Mouse (Mus musculus) brown adipose tissue, adult 24 weeks (tissue): ENCODE data around the gene Nfasc. TPM values are rescaled to one million over a fixed set of nuclear protein-coding genes. Genes with fewer than 3 reads are reported as not detected.

ENCODE experiments used
- H3K27ac ChIP-seq: fragments of 200-500 bp; replicated peaks from 2 replicates; pipeline ENCODE4 v1.5.1; 2012; ENCODE audit warnings: low read depth, mild to moderate bottlenecking, low read length
- H3K4me1 ChIP-seq: fragments of 200-500 bp; 2 replicates; pipeline ENCODE4 v1.6.1; 2012; ENCODE audit warnings: low read length, mixed read lengths; ENCODE audit not compliant: control insufficient read depth, insufficient read depth, insufficient read length
- H3K4me3 ChIP-seq: fragments of 200-500 bp; 2 replicates; pipeline ENCODE4 v1.5.1; 2012; ENCODE audit warnings: low read depth, mild to moderate bottlenecking, low read length, moderate library complexity; ENCODE audit not compliant: insufficient read depth
- polyA plus RNA-seq: library from polyadenylated mRNA; stranded (reverse); fragments of >200 nt; gene quantifications from 2 replicates; pipeline ENCODE4 v1.2.4, GENCODE M21; 2012; ENCODE audit not compliant: missing spikeins, insufficient read depth, insufficient read length

The Nfasc gene
- polyA plus RNA-seq, 1 experiment = not detected

DNA sequence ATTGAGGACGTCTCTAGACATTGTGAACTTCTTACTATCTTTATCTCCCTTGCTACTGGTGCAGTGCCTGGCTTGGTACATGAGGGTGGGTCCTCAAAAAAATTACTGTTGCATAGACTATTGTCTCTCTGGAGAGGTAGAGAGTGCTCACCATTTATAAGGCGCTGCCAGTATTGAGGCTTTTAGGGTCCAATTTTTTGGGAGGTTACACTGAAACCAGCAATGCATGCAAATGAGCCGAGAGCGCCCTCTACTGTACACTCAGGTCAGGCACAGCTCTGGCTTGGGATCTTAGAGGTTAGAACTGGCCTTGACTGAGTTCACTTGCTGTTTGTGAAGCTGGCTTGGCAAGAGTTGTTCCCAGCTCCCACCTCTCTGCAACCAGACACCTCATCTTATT lies 147.0 kb downstream of the Nfasc start:
- Histone ChIP-seq H3K4me3 (no peak overlapping the region), H3K27ac (no peak overlapping the region), H3K4me1 (no peaks in the 10 kb centered on the region)

- H3K4me3 ChIP-seq = no peak overlapping the region
- H3K27ac ChIP-seq = no peak overlapping the region
- H3K4me1 ChIP-seq = no peaks in the 10 kb centered on the region
Measured at GRCm38 (mm10) chr1:132592145-132592544, 149.5 kb downstream of the Nfasc start.

DNA sequence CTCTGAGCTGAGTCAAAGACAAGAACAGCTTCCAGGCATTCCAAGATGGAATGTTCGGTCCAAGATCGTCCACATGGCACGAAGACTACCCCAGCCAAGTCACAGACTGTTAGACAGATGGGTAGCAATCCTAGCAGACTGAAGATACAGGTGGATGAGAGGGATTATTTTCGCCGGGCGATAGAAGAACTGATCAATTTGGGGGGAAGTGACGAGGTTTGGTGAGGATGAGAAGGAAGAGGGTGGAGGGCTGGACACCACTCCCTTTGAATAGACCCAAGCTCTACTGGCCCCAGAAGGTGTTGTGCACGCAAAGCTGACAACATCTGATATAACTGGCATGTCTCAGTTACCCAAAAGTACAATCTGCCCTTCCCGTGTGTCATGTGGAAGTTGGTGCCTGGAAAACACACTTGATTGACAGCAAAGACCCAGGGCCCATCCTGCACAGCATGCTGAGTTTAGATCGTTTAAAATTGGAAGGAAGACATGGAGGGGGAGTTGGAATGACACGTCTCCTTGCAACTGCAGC lies 150.1 kb downstream of the Nfasc start:
- Histone ChIP-seq H3K4me1 (no peaks in the 10 kb centered on the region), H3K27ac (no peak overlapping the region), H3K4me3 (no peak overlapping the region)

DNA sequence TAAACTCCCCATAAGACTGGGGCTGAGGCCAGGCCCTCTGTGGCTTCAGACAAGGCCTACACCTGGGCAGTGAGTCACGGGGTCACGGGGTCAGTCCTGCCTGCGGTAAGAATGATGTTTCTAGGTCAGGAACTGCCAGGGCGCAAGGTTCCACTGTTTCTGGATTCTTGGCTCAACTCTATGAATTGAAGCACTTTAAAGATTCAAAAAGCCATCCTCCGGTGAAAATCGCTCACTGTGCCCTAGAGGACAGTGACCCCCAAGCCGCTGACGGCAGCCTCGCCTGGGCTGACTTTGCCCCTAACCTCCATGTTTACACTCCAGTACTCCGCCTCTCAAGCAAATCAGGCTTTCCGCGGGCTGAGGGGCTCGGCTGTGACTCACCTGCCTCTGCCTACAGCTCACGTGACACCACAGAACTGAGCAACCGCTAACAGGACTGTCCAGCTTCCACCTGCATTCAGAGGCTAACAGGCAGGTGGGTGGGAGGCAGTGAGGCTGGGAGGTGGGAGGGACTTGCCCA lies 154.9 kb downstream of the Nfasc start:
- Histone ChIP-seq H3K4me1 (no peaks in the 10 kb centered on the region), H3K27ac (no peak overlapping the region), H3K4me3 (no peak overlapping the region)

GRCm38 (mm10) chr1:132585376-132585775 lies 156.2 kb downstream of the Nfasc start:
- Histone ChIP-seq H3K4me3 (no peak overlapping the region), H3K4me1 (no peaks in the 10 kb centered on the region), H3K27ac (no peak overlapping the region)

- H3K4me3 ChIP-seq = no peak overlapping the region
- H3K4me1 ChIP-seq = no peaks in the 10 kb centered on the region
Measured at GRCm38 (mm10) chr1:132582998-132583604, 158.5 kb downstream of the Nfasc start.

GRCm38 (mm10) chr1:132581845-132582839 lies 159.5 kb downstream of the Nfasc start:
- H3K27ac ChIP-seq = no peak overlapping the region
- no peak overlapping the region for H3K4me3 ChIP-seq
- H3K4me1 ChIP-seq = no peaks in the 10 kb centered on the region

More at GRCm38 (mm10) chr1:132582998-132583604, 158.5 kb downstream of the Nfasc start:
- H3K27ac ChIP-seq = no peak overlapping the region

GRCm38 (mm10) chr1:132580063-132580462 lies 161.5 kb downstream of the Nfasc start:
- H3K4me3 ChIP-seq = no peak overlapping the region
- no peak overlapping the region for H3K27ac ChIP-seq
- H3K4me1 ChIP-seq = no peaks in the 10 kb centered on the region

GRCm38 (mm10) chr1:132576845-132577244 lies 164.8 kb downstream of the Nfasc start:
- Histone ChIP-seq H3K27ac (no peak overlapping the region), H3K4me3 (no peak overlapping the region), H3K4me1 (no peaks in the 10 kb centered on the region)

DNA sequence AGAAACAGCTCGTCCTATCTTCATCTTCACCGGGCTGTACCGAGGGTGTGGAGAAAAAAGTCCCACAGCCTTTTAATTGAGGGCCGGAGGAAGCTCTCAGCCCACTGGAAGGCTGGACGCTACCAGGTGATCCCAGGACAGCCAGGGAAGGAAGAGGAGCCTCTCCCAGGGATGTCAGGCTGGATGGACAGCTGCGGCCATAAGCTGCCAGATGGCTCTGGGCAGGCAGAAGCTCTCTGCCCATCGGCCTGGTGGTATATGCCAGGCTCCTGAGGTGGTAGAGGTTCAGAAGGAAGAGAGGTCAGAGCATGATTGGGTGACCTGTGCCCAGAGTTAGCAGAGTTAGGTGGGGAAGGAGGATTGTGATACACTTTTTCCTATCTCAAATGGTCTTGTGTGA lies 168.7 kb downstream of the Nfasc start:
- no peaks in the 10 kb centered on the region for H3K4me1 ChIP-seq
- no peak overlapping the region for H3K27ac ChIP-seq
- no peak overlapping the region for H3K4me3 ChIP-seq

DNA sequence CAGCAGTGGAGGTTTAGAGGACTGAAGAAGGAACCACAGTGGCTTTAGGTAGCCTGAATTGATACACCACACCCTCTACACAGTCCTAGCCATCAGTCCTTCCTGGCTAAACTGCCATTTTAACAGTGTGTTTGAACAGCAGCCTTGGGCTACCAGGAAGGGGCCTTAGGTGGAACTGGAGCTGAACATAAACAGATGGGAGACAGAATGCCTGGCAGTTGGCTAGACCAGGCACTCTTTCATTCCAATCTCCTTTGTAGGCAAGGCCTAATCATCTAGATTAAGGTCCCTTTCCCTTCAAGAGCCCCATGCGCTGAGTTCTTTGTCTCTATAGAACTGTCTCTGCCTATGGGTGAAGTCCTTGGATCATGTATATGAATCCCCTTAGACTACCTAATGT lies 170.0 kb downstream of the Nfasc start:
- H3K4me1 ChIP-seq = no peaks in the 10 kb centered on the region
- H3K4me3 ChIP-seq = no peak overlapping the region
- no peak overlapping the region for H3K27ac ChIP-seq

GRCm38 (mm10) chr1:132570906-132571305 lies 170.7 kb downstream of the Nfasc start:
- no peak overlapping the region for H3K27ac ChIP-seq
- no peaks in the 10 kb centered on the region for H3K4me1 ChIP-seq
- no peak overlapping the region for H3K4me3 ChIP-seq

DNA sequence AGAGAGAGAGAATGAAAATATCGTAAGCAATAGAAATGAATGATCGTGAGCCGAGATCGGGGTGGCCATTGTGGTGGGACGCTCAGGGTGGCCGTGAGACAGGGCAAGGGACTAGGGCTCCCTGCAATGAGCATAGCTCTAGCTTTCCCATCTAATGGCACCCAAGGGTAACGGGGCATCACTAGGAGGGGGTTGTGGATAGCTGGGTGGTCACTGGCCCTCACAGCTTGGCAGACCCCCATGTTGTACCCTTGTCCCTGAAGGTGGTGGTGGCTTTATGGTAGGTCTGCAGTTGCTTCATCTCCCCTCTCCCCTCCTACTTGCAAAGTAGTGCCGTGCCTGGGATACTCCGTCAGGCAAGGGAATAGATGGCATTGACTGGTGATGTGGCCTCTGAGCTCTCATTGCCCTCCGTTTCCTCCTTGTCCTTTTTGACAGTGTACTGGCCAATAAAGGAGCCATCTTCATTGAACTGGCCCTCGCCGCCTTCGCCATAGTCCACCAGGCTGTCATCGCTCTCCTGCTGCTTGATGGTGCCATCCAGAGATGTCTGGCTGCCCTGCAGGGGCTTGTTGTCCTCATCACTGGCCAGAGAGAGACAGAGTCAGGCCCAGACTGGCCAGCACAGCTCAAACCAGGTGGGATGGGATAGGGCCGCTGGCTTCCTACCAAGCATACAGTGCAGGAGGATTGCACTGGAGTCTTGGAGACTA lies 171.4 kb downstream of the Nfasc start:
- no peak overlapping the region for H3K27ac ChIP-seq

DNA sequence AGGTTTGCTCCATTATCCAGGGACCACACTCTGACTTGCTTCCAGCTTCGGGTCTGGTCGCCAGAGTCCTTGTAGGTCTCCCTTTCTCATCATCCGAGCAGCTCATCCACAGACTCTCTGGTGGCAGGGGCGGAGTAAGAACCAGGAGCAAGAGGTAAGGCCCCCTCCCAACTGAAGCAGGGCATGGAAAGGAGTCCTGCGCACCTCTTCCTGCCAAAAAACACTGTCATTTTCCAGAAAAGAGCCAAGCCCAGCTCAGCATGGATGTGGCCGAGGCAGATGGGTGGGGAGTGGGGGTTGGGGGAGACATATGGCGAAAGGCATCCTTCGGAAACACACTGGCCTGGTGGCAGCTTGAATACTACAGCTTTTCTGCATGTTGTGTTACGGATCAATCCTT lies 172.1 kb downstream of the Nfasc start:
- Histone ChIP-seq H3K27ac (no peak overlapping the region), H3K4me3 (no peak overlapping the region)

More for the DNA sequence above, 171.4 kb downstream of the Nfasc start:
- no peaks in the 10 kb centered on the region for H3K4me1 ChIP-seq
- H3K4me3 ChIP-seq = no peak overlapping the region

More for the DNA sequence above, 172.1 kb downstream of the Nfasc start:
- H3K4me1 ChIP-seq = no peaks in the 10 kb centered on the region
